Mouse (Mus musculus) gastrocnemius, adult 2 months (tissue): ENCODE measurements around the gene Lrrc8c. TPM values are rescaled to one million over a fixed set of nuclear protein-coding genes. Genes with fewer than 3 reads are reported as not detected.

Experiments used
- DNase-seq: peaks from one replicate; pipeline ENCODE4 v3.0.0; 2022
- H3K27ac ChIP-seq: fragments of 200-600 bp; 2 replicates; pipeline ENCODE4 v1.8.1; 2022; ENCODE audit warnings: mild to moderate bottlenecking
- H3K4me3 ChIP-seq: fragments of 200-600 bp; 2 replicates; pipeline ENCODE4 v1.8.1; 2022; ENCODE audit warnings: mild to moderate bottlenecking, moderate library complexity
- CTCF ChIP-seq: fragments of 200-600 bp; IDR thresholded peaks from 2 replicates; pipeline ENCODE4 v1.8.1; 2022; ENCODE audit warnings: antibody characterized with exemption, mild to moderate bottlenecking, moderate library complexity
- intact Hi-C: fragments of 180-260 bp; cut with DNase I; formaldehyde crosslinking; loops from one replicate; pipeline ENCODE4 v1.15.1; 2025
- total RNA-seq, 2 experiments: library from RNA; stranded (reverse); gene quantifications; 2 replicates each; pipeline ENCODE4 v1.2.3; 2021

The Lrrc8c gene
- total RNA-seq, 2 experiments from 2014 or later = 8.1 to 17.0 TPM

DNA sequence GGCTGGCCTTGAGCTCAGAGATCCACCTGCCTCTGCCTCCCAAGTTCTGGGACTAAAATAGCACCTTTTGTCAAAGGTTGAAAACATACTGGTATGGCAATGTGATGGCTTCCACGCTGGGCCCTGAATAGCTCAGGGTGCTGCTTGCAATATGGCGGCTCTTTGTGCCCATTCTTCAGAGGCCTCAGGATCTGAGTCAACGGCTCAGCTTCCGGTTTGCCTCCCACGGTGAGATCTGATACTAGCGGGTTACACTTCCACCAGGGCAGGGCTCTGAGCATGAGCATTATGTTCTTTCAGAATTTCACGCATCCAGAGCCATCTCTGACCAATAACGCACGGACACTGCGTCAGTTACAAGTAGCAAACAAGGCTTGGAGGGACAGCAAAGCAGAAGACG lies 120.2 kb downstream of the Lrrc8c start:
- DNase-seq = no peak
- no peak overlapping the region for H3K4me3 ChIP-seq
- TF ChIP-seq CTCF = no peak
- intact Hi-C loops = no loop called here
- H3K27ac ChIP-seq = no peak overlapping the region

GRCm38 (mm10) chr5:105642517-105642916 lies 123.3 kb downstream of the Lrrc8c start:
- no peak overlapping the region for H3K27ac ChIP-seq
- no peak for DNase-seq
- intact Hi-C loops = no loop called here
- TF ChIP-seq CTCF = no peak
- H3K4me3 ChIP-seq = no peak overlapping the region

GRCm38 (mm10) chr5:105643276-105643675 lies 124.1 kb downstream of the Lrrc8c start:
- no peak for TF ChIP-seq CTCF
- Histone ChIP-seq H3K4me3 (no peak overlapping the region), H3K27ac (no peak overlapping the region)
- intact Hi-C loops = no loop called here
- no peak for DNase-seq

- intact Hi-C loops = no loop called here
- no peak overlapping the region for H3K4me3 ChIP-seq
- DNase-seq = no peak
- no peak overlapping the region for H3K27ac ChIP-seq
- no peak for TF ChIP-seq CTCF
These were observed 125.0 kb downstream of the Lrrc8c start for GRCm38 (mm10) chr5:105644195-105644594.

DNA sequence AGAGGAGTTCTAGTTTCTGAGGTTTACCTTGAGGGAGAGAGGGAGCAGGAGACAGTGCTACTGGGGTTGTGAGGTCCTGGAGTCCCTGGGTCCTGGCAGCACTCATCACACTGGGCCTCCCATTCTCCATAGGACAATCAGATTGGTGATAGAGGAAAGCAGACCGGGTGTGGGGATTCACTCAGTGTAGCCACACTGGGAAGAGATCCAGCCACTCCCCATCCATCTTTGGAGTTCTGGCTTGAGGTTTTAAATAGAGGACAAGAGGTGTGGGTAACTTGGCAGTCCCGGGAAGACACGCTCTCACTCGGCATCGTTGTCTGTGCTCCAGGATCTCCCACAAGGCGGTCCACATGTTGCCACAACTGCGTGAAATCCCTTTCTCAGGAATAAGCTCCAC lies 127.9 kb downstream of the Lrrc8c start:
- intact Hi-C loops = no loop called here
- H3K4me3 ChIP-seq = no peak overlapping the region
- DNase-seq = no peak
- no peak overlapping the region for H3K27ac ChIP-seq
- TF ChIP-seq CTCF = no peak

DNA sequence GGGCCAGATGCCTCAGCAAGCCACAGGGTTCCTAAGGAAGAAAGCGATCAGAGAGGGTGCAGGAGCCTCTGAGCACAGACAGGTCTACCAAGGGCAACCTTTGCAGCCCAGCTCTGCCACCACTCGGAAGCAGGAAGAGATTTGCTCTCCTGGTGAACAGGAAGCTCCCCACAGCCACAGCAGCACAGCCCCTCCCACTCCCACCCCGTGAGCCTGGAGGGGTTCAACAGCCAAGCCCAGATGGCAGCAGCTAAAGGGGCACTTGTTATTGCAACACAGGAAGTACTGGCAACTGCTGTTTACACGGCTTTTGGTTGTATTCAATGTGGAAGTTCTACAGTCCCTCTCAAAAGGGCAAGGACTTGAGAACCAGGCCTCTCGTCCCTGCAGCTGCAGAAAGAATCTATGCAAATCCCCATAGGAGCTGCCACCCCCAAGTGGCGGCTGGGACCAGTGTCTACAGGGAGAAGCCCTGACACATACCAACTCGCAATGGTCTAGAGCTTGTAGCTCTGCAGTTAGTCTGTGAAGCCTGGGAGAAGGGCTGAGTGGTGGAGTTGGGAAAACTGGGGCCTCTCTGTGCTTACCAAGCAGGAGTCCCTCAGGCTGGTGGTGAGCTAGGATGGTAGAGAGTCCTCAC lies 129.6 kb downstream of the Lrrc8c start:
- no peak overlapping the region for H3K4me3 ChIP-seq
- DNase-seq = peak; percentile 42
- intact Hi-C loops = no loop called here
- peak overlapping the region; percentile 68 for H3K27ac ChIP-seq
- peak; percentile 8; the same call in 1 of the 2 replicates for TF ChIP-seq CTCF

DNA sequence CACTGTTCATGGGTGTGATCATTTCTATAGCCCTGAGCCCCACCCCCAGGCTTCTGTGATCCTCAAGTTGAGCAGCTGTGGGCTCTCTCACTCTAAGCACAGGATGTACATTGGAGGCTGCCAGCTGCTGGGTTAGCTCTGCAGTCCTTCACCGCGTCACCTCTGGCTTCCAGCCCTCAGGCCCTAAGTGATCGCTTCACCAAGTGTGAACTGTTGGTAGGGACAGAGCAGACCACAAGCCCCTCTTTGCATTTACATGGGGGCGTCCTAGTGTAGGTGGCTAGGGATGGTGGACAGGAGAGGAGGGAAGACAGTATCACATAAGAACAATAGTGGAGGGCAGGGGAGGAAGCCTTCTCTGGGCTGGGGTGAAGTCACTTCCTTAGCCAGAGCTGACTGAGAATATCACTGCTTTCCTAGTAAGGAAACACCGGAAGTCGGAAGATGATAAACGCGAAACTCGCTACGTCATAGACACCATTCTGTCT lies 130.4 kb downstream of the Lrrc8c start:
- intact Hi-C loops = no loop called here
- no peak overlapping the region for H3K4me3 ChIP-seq

DNA sequence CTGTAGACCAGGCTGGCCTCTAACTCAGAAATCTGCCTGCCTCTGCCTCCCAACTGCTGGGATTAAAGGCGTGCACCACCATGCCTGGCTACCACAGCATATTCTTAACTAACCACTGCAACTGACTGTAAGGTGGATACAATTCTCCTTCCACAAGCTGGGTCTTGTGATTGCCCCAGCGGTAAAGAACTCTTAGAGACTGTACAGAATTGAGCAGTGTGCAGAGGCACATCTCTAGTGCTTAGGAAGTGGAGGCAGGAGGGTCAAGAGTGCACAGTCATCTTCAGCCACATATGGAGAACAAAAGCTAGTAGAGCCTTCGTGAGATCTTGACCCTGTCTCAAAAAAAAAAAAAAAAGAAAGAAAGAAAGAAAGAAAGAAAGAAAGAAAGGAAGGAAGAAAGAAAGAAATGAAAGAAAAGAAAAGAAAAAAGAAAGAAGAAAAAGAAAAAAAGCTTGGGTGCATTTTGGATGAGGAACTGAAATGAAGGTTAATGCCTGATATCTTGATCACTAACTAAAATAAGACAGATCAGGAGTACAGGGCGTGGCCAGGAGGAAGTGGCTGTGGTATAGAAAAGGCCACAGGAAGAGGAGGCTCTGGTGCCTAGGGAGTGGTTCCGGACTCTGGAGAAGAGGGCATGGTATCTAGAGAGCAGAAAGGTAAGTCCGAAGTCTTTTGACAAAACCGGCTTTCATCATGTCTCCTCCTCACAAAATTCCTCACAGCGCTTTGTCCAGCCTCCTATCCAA lies 131.7 kb downstream of the Lrrc8c start:
- intact Hi-C loops = no loop called here
- DNase-seq = no peak
- Histone ChIP-seq H3K4me3 (peak overlapping the region; percentile 20; the same call in 1 of the 2 replicates), H3K27ac (peak overlapping the region; percentile 44)
- TF ChIP-seq CTCF = no peak

More for the DNA sequence above, 130.4 kb downstream of the Lrrc8c start:
- TF ChIP-seq CTCF = no peak
- peak; percentile 39 for DNase-seq
- peak overlapping the region; percentile 68 for H3K27ac ChIP-seq

GRCm38 (mm10) chr5:105651561-105651991 lies 132.4 kb downstream of the Lrrc8c start:
- TF ChIP-seq CTCF = no peak
- intact Hi-C loops = no loop called here
- Histone ChIP-seq H3K4me3 (peak overlapping the region; percentile 20), H3K27ac (peak overlapping the region; percentile 44)
- no peak for DNase-seq

DNA sequence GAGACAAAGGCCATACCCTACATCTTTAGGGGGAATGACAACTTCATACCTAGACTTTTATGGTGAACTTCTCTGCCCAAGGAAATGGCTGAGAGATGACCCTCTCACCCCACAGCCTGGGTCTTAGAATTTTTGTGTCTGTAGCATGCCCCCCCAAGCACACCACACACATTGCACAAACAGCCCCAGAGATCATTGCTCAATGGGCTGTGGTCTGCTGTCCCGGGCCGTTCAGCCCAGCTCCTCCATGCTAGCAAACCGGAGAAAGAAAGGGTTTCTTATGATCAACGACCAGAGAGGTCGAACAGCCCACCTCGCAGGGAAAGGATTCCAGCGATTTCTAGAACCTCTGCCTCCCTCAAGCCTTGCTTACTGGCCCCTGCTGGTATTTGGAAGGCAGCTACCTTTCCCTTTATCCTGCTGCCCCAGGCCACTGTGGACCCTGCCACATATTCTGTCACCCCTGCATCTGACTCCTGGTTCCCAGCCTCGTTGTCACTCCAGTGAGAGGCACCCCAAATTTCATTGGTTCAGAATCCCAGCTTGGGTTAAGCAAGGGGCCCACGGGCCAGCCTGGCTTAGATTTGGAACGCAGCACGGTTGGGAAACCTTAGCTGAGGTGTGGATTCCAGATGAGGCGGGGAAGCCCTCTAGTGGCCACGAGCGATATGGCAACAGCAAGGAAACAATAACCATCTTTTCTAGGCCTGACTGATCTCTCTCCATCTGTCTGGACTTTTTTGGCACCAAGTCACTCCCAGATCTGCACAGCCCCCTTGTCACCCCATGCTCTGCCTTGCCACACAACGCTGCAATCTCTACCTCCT lies 135.3 kb downstream of the Lrrc8c start:
- intact Hi-C loops = loop anchor here (1.0 kb wide), 2 partner anchors 135 to 249 kb away; partner anchors contain the start of gene Lrrc8c
- peak; percentile 97 for TF ChIP-seq CTCF
- DNase-seq = peak; percentile 85
- Histone ChIP-seq H3K27ac (peak overlapping the region; percentile 57), H3K4me3 (peak overlapping the region; percentile 45)

GRCm38 (mm10) chr5:105655100-105655734 lies 136.0 kb downstream of the Lrrc8c start:
- no peak overlapping the region for H3K27ac ChIP-seq
- no peak for TF ChIP-seq CTCF
- DNase-seq = no peak
- no peak overlapping the region for H3K4me3 ChIP-seq
- intact Hi-C loops = no loop called here

DNA sequence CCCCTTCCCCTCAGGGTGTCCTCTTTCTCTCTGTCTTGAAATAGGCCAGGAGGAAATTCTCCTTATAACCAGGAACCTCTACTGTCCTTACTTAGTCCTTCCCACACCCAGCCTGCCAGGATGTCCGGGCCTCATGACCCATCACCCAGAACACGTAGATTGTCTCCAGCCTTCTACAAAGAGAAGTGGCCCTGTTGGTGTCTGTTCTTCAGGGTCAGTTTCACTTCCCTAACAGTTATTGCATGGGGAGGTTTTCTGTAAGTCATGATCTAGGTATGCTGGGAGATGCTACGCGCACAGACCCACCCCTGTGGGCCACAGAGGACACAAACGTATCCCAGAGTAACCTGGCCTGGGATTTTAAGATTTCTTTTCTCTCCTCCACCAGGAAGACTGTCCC lies 142.7 kb downstream of the Lrrc8c start:
- Histone ChIP-seq H3K27ac (no peak overlapping the region), H3K4me3 (no peak overlapping the region)
- no peak for DNase-seq
- TF ChIP-seq CTCF = no peak
- intact Hi-C loops = no loop called here

Other genes with a start within 250 kb of the Lrrc8c start
- gene Gm43302, start 225.7 kb upstream of the Lrrc8c start, total RNA-seq = under 1 TPM; 0.08 to 0.89 TPM
- gene Gbp6, start 225.7 kb upstream of the Lrrc8c start, total RNA-seq = 1 to 10 TPM; 3.8 to 4.1 TPM
- 1 to 10 TPM; 1.4 to 2.1 TPM for gene Lrrc8b, start 103.6 kb upstream of the Lrrc8c start, total RNA-seq
- gene Lrrc8d, start 180.6 kb downstream of the Lrrc8c start, total RNA-seq = 1 to 10 TPM; 3.2 to 5.0 TPM